Mouse (Mus musculus) liver, embryonic 15.5 days (tissue): ENCODE measurements around the gene Ccdc34. TPM values are rescaled to one million over a fixed set of nuclear protein-coding genes. Genes with fewer than 3 reads are reported as not detected.

Source experiments
- ATAC-seq: fragments of 200-750 bp; cut with Nextera tagmentation; 2 replicates; pipeline ENCODE4 v1.8.0; 2017; ENCODE audit warnings: moderate number of reproducible peaks, mild to moderate bottlenecking, moderate library complexity; ENCODE audit not compliant: insufficient read depth
- H3K27ac ChIP-seq: fragments of 300-500 bp; sonication (generic); replicated peaks from 2 replicates; pipeline ENCODE4 v1.5.1; 2015; ENCODE audit warnings: mild to moderate bottlenecking, inconsistent platforms
- H3K27me3 ChIP-seq: fragments of 300-500 bp; sonication (generic); 2 replicates; pipeline ENCODE4 v1.6.1; 2015; ENCODE audit warnings: mild to moderate bottlenecking, inconsistent platforms
- H3K36me3 ChIP-seq: fragments of 300-500 bp; sonication (generic); replicated peaks from 2 replicates; pipeline ENCODE4 v1.6.1; 2015; ENCODE audit warnings: moderate library complexity, mild to moderate bottlenecking, inconsistent platforms
- H3K4me1 ChIP-seq: fragments of 300-500 bp; sonication (generic); replicated peaks from 2 replicates; pipeline ENCODE4 v1.6.1; 2015; ENCODE audit warnings: inconsistent platforms
- H3K4me2 ChIP-seq: fragments of 300-500 bp; sonication (generic); 2 replicates; pipeline ENCODE4 v1.6.1; 2015; ENCODE audit warnings: moderate library complexity, mild to moderate bottlenecking, inconsistent platforms
- H3K4me3 ChIP-seq: fragments of 300-500 bp; sonication (generic); replicated peaks from 2 replicates; pipeline ENCODE4 v1.5.1; 2015; ENCODE audit warnings: mild to moderate bottlenecking, inconsistent platforms
- H3K9ac ChIP-seq: fragments of 300-500 bp; sonication (generic); 2 replicates; pipeline ENCODE4 v1.6.1; 2015; ENCODE audit warnings: moderate library complexity, mild to moderate bottlenecking, inconsistent platforms
- H3K9me3 ChIP-seq: fragments of 300-500 bp; sonication (generic); replicated peaks from 2 replicates; pipeline ENCODE4 v1.6.1; 2016; ENCODE audit warnings: inconsistent platforms
- WGBS: fragments of 180-500 bp; shearing (Covaris S2); methylation state at CpG from one replicate; pipeline ENCODE4 v1.1.7; 2015; ENCODE audit warnings: mixed read lengths; ENCODE audit not compliant: insufficient replicate concordance; 5-methylcytosine and 5-hydroxymethylcytosine counted together
- polyA plus RNA-seq: library from polyadenylated mRNA; unstranded; fragments of >200 nt; fragmentation: Nextera tagmentation; extraction: Ambion mirVana; gene quantifications from 2 replicates; pipeline ENCODE4 v1.2.1, GENCODE M21; 2015

Ccdc34 gene
- polyA plus RNA-seq: 16.7 and 19.4 TPM in 2 replicates

DNA sequence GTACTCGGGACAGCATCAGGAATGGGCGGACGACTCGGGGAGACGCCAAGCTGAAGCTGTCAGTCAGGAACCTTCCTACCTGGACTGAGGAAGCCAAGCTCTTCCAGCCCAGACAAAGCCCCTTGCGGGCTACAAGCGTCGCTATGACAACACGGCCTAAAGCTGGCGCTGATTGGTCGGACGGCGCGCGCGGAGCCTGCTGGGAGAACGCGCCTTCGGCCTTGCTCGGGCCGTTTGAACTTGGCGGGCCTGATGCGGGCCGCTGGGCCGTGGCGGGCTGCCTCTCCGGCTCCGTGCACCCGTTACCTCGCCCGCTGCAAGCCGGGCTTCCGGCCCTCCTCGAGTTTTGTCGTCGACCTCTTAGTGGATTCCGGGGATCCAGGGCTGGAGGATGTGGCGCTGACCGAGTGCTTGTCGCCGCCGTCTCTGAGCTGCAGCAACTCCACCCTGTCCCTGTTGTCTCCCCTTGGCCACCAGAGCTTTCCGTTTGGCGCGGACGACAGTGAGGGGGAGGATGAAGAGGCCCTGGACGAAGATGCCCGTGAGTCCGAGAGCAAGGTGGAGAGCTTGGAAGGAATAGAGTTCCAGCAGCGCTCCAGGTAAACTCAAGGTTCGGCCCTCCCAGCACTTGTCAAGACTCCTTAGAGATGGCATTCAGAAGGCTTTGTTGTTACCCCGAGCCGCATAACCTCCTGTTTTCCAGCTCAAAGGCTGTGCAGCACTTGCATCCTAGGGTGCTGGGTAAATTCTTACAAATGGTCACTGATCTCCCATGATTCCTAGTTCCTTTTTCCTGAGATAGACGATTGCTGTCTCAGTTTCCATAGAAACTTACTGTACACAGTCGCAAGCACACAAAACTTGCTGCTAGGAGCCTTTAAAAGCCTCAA, at the start of gene Ccdc34:
Gene Ccdc34 (plus strand): TSS at position 202 of the 890 bp plus-strand sequence.
- Histone ChIP-seq H3K9ac (peak within 1 kb of the TSS; percentile 80), H3K27ac (peak within 1 kb of the TSS; percentile 83), H3K9me3 (no peaks in the 10 kb centered on the region), H3K4me2 (peak within 1 kb of the TSS; percentile 67), H3K4me1 (peaks cover 38% of the 10 kb centered on the region), H3K27me3 (no peaks in the 10 kb centered on the region), H3K4me3 (peak within 1 kb of the TSS; percentile 74), H3K36me3 (peaks cover 27% of the 10 kb centered on the region)
- ATAC-seq: peak; percentile 98
- under 1% methylated on average over 55 of the region's 55 CpGs for WGBS

- H3K27me3 ChIP-seq: no peaks in the 10 kb centered on the region
- no peak overlapping the region for H3K9ac ChIP-seq
- no peak overlapping the region for H3K4me2 ChIP-seq
- H3K4me1 ChIP-seq: peaks cover 9% of the 10 kb centered on the region
- no peak for ATAC-seq
- no peak overlapping the region for H3K27ac ChIP-seq
- 64% methylated on average over 3 of the region's 3 CpGs for WGBS
- H3K9me3 ChIP-seq: no peaks in the 10 kb centered on the region
- H3K4me3 ChIP-seq: no peak overlapping the region
- no peaks in the 10 kb centered on the region for H3K36me3 ChIP-seq
Measured at GRCm38 (mm10) chr2:109969381-109969780, 48.2 kb upstream of the Ccdc34 start.

DNA sequence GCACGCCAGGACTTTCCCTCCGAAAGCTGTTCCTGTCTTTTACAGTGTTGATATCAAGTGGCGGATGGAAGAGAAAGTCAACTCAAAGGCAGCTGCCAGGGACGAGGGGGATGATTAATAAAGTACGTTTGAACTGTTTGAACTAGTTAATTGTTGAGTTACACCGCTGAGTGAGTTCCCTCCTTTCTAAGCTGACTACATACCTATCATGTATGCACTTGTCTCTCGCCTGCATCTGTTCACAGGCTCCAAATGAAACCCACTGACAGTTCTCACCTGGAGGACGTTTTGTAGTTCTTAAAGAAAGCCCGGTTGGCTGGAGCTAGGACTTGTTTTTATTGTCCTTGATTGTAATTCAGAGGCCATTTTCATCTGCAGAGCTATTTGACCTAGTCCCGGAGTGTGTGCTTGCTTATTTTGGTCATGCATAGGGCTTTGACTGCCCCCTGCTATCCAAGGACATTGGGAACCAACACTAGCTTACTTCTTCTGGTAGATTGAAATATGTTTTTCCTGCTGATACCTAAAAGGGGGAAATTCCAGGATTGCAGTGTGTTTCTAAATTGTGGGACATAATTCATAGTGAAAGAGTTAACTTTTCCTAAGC, 47.6 kb upstream of the Ccdc34 start:
- H3K9me3 ChIP-seq: no peaks in the 10 kb centered on the region
- H3K4me2 ChIP-seq: no peak overlapping the region
- no peak for ATAC-seq
- no peaks in the 10 kb centered on the region for H3K36me3 ChIP-seq
- no peaks in the 10 kb centered on the region for H3K27me3 ChIP-seq
- WGBS: 58% methylated on average over 10 of the region's 10 CpGs
- H3K27ac ChIP-seq: no peak overlapping the region
- no peak overlapping the region for H3K4me3 ChIP-seq
- H3K9ac ChIP-seq: no peak overlapping the region
- H3K4me1 ChIP-seq: peaks cover 9% of the 10 kb centered on the region

DNA sequence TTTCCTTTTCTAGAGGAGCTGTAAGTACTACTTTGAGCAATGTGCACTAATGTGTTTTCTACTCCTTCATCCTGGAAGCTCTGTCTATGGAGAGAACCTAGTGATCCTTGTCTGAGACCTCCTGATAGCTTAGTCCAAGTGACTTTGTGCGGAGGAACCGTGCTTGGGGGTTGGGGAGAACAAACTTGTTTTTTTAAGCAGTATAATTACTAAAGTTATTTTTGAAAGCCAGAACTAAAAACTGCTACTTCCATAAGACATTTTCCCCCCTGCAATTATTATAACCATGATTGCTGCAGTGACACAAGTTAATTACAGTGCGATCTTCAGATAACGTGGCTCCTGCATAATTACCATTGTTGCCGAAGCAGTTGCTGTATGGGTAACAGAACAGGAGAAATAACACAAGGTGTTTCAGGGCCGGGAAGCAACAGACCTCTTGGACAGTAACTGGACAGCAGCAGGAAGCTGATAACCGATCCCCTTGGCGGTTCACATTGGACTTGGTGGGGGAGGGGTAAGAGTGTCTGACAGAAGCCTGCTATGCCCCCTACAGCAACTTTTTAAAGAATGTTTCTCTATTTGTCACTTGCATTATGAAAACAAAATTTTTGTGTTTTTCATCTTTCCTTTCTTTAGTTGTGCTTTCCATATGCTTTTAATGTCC, 46.7 kb upstream of the Ccdc34 start:
- H3K27me3 ChIP-seq: no peaks in the 10 kb centered on the region
- H3K27ac ChIP-seq: no peak overlapping the region
- no peak overlapping the region for H3K4me3 ChIP-seq
- H3K4me2 ChIP-seq: no peak overlapping the region
- H3K4me1 ChIP-seq: peaks cover 9% of the 10 kb centered on the region
- no peak for ATAC-seq
- WGBS: 43% methylated on average over 8 of the region's 8 CpGs
- H3K9ac ChIP-seq: no peak overlapping the region
- H3K36me3 ChIP-seq: no peaks in the 10 kb centered on the region
- no peaks in the 10 kb centered on the region for H3K9me3 ChIP-seq

DNA sequence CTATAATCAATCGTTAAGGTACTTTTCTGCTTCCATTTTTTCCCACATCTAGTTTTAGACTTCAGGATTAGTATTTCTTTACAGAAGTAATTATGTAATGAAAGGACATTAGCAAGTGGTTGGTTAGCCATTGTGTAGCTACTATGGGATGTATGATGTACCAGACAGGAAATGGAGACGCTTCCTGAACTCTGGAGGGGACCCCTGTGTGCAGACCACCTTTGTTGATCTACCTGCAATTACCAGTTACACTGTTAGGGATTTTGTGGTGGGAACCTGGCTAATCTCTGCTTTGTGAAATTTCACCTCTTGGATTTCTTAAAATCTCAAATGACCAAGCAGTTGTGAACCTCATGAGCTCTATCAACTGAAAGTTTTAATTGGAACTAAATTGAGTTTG, 45.3 kb upstream of the Ccdc34 start:
- no peak for ATAC-seq
- 61% methylated on average over 2 of the region's 2 CpGs for WGBS
- Histone ChIP-seq H3K27me3 (no peaks in the 10 kb centered on the region), H3K27ac (no peak overlapping the region), H3K9ac (no peak overlapping the region), H3K9me3 (no peaks in the 10 kb centered on the region), H3K4me3 (no peak overlapping the region), H3K36me3 (no peaks in the 10 kb centered on the region), H3K4me1 (peaks cover 9% of the 10 kb centered on the region; the same call in 1 of the 2 replicates), H3K4me2 (no peak overlapping the region)

DNA sequence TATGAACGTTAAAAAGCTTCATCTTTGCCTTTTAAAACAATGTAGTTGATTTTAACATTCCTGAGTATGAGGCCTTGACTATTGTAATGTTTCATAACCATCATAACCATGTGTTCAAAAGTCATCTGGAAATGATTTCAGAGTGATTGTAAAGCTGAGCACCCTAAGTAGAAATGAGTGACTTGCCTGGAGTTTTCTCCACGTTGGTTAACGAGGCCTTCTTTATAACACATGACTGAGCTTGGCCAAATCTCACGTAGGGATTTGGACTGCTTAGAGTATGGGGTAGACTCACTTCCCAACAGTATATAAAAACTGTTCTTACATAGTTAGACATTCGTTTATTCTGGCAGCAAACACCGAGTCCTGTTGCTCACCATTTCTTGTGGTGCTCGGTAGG, 44.7 kb upstream of the Ccdc34 start:
- ATAC-seq: no peak
- no peaks in the 10 kb centered on the region for H3K27me3 ChIP-seq
- H3K4me3 ChIP-seq: no peak overlapping the region
- H3K4me1 ChIP-seq: peaks cover 9% of the 10 kb centered on the region; the same call in 1 of the 2 replicates
- H3K9me3 ChIP-seq: no peaks in the 10 kb centered on the region
- H3K27ac ChIP-seq: no peak overlapping the region
- H3K4me2 ChIP-seq: no peak overlapping the region
- no peak overlapping the region for H3K9ac ChIP-seq
- H3K36me3 ChIP-seq: no peaks in the 10 kb centered on the region
- 62% methylated on average over 7 of the region's 7 CpGs for WGBS

GRCm38 (mm10) chr2:109974807-109975206, 42.8 kb upstream of the Ccdc34 start:
- ATAC-seq: no peak
- Histone ChIP-seq H3K4me1 (peaks cover 10% of the 10 kb centered on the region), H3K9me3 (no peaks in the 10 kb centered on the region), H3K27ac (no peak overlapping the region), H3K4me3 (no peak overlapping the region), H3K36me3 (no peaks in the 10 kb centered on the region), H3K4me2 (no peak overlapping the region), H3K27me3 (no peaks in the 10 kb centered on the region), H3K9ac (no peak overlapping the region)
- WGBS: 82% methylated on average over 7 of the region's 7 CpGs

DNA sequence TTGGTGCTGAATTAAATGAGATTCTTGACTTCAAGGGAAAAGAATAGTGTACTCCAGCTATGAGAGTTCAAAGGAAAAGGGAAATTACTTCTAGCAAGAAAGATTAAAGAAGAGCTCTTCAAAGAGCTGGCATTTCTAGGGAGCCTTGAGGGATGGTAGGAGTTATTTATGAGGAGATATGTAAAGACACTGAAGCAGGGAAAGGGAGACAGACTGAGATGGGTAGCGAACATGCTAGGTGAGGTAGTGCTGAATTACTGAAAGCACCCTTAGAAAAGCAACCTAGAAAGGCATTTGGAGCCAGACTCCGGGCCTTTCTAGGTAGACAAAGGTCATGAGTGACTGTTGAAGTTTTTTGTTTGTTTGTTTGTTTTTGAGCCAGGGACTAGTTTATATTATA, 41.4 kb upstream of the Ccdc34 start:
- no peak for ATAC-seq
- Histone ChIP-seq H3K9ac (no peak overlapping the region), H3K27me3 (no peaks in the 10 kb centered on the region), H3K4me2 (no peak overlapping the region), H3K9me3 (no peaks in the 10 kb centered on the region), H3K27ac (no peak overlapping the region), H3K36me3 (no peaks in the 10 kb centered on the region), H3K4me3 (no peak overlapping the region), H3K4me1 (peaks cover 4% of the 10 kb centered on the region; the same call in 1 of the 2 replicates)
- 77% methylated on average over 2 of the region's 2 CpGs for WGBS

DNA sequence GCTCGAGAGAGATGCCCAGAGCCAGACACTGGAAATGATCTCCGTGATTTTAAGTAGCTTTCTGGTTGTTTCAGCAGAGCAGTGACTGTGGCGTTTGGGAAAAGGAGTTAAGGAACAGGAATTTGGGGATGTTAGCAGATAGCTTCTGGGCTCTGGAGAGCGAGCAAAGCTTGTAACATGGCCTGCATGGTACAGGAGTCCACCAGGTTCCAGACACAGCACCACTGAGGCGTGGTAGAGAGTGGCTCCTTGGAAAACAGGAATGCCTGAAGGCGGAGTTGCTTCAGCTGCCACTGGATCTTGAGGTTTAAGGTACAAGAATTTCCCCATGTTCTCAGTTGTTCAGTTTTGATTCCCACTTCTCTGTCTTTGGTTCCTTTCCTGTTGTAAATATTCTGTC, 40.3 kb upstream of the Ccdc34 start:
- Histone ChIP-seq H3K9me3 (no peaks in the 10 kb centered on the region), H3K27me3 (no peaks in the 10 kb centered on the region), H3K36me3 (no peaks in the 10 kb centered on the region), H3K27ac (no peak overlapping the region), H3K9ac (no peak overlapping the region), H3K4me3 (no peak overlapping the region), H3K4me2 (no peak overlapping the region), H3K4me1 (peaks cover 6% of the 10 kb centered on the region; the same call in 1 of the 2 replicates)
- ATAC-seq: no peak
- WGBS: 68% methylated on average over 6 of the region's 6 CpGs

GRCm38 (mm10) chr2:109979209-109979608, 38.4 kb upstream of the Ccdc34 start:
- H3K27ac ChIP-seq: no peak overlapping the region
- ATAC-seq: no peak

GRCm38 (mm10) chr2:109983435-109983834, 34.2 kb upstream of the Ccdc34 start:
- no peak for ATAC-seq
- Histone ChIP-seq H3K27me3 (no peaks in the 10 kb centered on the region), H3K27ac (no peak overlapping the region), H3K4me3 (no peak overlapping the region), H3K4me1 (peaks cover 20% of the 10 kb centered on the region), H3K9me3 (no peaks in the 10 kb centered on the region), H3K36me3 (no peaks in the 10 kb centered on the region), H3K4me2 (no peak overlapping the region), H3K9ac (no peak overlapping the region)
- WGBS: 72% methylated on average over 6 of the region's 6 CpGs

More at GRCm38 (mm10) chr2:109979209-109979608, 38.4 kb upstream of the Ccdc34 start:
- H3K4me1 ChIP-seq: peaks cover 7% of the 10 kb centered on the region; the same call in 1 of the 2 replicates
- no peak overlapping the region for H3K9ac ChIP-seq
- H3K27me3 ChIP-seq: no peaks in the 10 kb centered on the region
- no peaks in the 10 kb centered on the region for H3K9me3 ChIP-seq
- no peaks in the 10 kb centered on the region for H3K36me3 ChIP-seq
- no peak overlapping the region for H3K4me3 ChIP-seq
- no peak overlapping the region for H3K4me2 ChIP-seq
